Mouse (Mus musculus) mature B cell (primary cell): Measurements from ENCODE around the gene Mei4.

Experiments used
- in situ Hi-C: fragments of 300-500 bp; cut with MboI; formaldehyde crosslinking; loops from 2 replicates; pipeline ENCODE4 v1.14.3; 2019

Gene Mei4

DNA sequence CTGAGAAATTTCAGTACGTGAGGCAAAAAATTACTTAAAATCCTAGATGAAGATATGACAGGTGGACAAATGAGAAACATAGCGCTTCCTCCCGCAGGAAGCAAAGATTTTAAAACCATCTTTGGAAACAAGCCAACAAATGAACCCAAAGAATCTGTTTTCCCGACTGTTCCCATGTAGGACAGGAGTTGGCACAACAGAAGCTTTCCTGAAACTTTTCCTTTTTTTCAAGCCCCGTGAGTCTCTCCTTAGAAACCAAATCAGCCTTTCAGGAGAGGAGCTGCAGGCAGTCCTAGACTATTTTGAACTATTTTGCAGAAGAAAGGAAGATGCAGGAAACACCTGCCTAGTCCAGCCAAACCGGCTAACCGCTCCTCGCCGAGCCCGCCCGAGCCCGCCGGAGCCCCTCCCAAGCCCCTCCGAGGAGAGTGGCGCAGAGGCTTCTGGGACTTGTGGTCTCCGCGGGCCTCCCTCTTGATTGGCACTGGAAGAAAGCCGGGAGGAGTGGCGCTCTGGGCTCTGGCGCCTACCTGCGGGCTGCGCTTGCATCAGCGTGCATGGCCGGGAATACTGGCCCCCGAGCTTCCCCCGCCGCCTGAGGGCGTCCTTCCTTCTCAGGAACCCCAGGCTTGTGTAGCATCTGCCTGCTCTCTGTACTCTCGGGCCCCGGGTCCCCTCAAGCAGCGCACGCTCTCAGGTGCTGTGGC is at the start of gene Mei4:
Gene Mei4, plus strand, starts transcription at position 490 of the 707 bp plus-strand sequence.
- in situ Hi-C loops: no loop called here

DNA sequence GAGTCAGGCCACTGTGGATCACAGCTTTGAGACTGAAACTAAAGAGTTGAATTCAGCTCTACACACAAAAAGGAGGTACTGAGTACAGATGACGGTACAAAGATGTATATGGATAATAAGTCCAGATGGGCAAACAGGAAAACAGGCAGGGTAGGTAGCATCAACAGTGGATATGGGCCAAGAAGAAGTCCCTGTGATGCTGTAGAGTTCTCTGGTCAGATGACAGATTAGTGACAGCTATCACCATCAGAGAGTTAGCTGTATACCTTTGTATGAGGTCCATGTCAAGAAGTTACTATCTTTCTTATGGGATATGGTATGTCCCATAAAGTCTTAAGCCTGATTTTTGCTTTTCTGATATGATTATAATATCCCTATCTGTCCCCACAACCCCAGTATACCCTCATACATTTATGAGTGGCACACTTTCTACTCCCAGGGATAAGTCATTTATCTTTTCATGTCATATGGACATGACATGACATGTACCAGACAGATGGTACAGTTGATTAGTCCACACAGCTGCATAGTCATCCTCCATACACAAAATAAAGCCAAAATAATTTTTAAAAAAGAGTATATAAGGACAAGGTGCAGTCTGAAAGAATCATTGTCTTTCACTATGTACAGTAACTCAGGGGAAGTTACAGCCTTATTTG is 43.6 kb upstream of the Mei4 start:
- in situ Hi-C loops: no loop called here

DNA sequence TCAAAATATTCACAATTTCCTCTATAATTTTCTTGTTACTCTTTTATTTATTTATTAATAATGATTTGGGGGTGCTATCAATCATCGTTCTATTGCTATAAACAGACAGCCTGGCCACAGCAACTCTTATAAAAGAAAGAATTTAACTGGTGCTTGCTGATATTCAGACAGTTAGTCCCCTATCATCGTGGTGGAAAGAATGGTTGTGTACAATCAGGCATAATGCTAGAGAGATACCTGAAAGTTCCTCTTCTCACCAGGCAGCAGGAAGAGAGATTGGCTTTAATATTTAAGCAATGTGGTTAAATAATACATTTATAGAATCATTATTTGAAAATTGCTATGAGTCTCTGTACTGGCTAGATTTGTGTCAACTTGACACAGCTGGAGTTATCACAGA is 35.9 kb upstream of the Mei4 start:
- in situ Hi-C loops: no loop called here

DNA sequence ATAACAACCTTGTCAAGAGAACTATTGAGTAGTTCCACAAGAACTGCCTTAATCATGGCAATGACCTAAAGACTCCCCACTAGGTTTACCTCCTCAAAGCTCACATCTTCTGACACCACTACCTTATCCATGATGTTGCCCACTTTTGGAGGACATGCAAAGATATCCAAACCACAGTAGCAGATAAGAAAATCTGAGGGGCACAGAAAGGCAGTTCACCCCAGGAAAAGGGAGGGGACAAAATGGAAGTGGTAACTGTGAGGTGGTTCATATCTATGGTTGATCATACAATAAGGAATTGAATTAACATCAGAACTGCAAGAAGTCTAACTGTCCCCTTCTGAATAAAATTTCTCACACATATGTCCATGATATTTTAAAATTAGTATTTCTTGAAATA is 29.4 kb upstream of the Mei4 start:
- in situ Hi-C loops: no loop called here

DNA sequence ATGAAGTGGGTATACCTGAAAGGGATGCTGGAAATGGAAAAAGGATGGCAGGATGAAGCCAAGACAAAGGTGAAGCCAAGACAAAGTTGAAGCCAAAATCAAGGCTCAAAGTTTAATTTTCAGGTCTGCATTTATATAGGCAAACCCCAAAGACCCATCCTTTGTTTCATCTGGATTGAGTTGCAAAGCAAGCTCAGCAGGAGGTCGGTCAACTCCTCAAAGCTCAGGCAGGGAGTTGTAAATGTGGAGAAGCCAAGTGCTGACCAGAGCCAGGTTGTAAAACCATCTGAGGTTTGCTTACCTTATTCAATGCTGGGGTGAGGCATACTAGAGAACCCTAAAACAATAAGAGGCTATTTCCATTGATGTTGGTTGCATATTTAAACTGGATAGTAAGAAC is 4.6 kb upstream of the Mei4 start:
- in situ Hi-C loops: no loop called here

DNA sequence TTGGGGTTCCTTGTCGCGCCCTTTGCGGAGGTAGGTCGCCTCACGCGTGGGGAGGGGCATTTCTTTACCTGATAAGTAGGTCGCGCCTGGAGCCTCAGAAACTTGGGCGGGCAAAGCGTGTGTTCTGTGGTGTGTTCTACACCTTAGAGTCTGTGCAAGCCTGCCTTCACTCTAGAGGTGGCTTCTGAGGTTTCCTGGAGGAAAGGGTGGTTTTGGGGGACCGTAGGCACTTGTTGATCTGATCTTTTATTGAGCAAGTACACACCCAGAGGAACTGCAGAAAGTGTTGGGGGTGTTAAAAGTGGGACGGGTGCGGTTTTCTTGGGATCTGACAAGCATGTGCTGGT is 391 bp downstream of the Mei4 start:
- in situ Hi-C loops: no loop called here

DNA sequence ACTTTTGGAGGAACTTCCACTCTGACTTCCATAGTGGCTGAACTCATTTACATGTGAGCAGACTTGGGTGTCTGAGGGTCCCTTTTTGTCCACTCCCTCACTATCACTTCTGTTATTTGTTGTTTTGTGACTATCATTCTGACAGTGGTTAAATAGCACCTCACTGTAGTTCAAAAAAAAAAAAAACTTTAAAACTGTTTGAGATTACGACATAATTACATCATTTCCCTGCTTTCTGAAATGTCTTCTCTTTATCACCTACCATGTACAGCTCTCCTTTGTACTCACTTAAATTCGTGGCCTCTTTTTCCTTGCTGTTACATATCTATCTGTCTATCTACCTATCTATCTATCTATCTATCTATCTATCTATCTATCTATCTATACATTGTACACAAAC is 2.6 kb downstream of the Mei4 start:
- in situ Hi-C loops: no loop called here

DNA sequence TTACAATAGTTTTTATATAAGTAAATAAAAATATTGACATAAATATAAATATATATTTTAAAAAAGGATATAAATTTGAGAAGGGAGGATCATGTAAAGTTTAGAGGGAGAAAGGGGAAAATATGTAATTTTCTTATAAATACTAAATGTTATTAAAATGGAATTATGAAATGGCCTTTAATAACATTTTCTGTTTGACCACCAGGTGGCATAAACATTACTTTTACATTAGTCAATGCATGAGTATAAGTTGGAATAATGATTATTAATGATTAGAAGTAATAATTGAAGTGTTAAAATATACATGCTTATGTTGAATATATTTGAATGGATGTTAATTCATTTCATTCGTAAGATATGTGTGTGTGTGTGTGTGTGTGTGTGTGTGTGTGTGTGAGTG is 58.0 kb downstream of the Mei4 start:
- in situ Hi-C loops: no loop called here

DNA sequence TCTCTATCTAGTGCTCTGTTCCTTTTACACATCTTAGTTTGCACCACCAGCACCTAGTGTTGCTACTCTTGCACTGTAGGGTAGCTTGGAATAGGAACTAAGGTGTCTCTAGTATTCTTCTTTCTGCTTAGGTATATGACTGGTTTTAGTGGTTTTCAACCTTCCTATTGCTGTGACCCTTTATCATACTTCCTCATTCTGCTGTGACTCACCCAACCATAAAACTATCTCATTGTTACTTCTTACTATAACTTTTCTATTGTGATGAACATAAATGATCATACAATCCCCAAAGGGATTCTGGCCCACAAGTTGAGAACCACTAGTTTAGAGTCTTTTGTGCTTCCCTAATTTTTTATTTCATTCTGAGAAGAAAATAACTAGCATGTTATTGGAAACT is 61.3 kb downstream of the Mei4 start:
- in situ Hi-C loops: no loop called here

DNA sequence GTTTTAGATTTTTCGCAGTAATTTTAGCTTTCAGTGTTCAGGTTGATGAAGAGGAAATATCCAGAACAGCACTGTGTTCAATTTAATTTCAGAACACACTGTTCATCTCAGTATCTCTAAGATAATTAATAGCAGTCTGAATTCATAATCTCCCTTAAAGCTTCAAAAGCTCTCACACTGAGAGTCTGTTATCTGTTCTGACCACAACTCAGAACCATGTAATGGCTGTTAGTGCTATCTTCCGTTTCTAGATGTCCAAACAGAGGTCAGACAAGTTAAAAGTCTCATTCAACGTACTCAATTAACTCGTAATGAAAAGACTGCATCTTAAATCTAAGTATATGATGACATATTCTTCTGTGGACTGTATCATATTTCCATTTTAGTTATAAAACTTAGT is 77.1 kb downstream of the Mei4 start:
- in situ Hi-C loops: no loop called here

DNA sequence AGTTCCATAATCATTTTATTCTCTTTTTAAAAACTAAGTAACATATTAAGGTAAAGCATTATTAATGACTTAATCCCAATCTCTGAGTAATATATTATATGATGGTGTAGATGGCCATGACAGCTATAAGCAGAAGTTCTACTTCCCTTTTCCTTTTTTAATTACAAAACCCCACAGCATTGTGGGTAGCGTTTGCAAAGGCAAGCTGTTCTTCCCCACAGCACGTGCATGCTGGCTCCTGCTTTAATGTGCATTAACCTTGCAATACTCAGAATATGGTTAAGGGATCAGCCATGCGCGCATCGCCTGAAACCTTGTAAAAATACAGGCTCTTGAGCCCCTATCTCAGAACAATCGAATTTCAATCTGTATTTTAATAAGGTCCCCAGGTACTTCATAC is 82.2 kb downstream of the Mei4 start:
- in situ Hi-C loops: no loop called here

DNA sequence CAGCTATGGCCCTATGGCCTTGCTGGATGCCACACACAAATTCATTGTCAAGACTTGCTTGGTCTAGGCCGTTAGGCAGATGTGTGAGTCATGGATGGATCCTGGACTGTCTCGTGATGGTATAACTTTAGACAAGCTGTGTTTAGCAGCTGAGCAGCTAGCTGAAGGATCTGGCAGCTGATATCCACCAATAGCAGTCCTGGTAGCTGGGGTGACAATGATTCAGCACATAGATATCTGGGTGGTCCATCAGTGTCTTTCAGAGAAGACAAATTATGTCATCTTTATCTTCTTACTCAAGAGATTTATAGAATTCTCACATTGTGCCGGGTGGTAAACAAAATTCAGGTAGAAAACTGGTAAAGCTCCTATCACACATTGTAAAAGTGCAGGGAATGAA is 93.4 kb downstream of the Mei4 start:
- in situ Hi-C loops: no loop called here

DNA sequence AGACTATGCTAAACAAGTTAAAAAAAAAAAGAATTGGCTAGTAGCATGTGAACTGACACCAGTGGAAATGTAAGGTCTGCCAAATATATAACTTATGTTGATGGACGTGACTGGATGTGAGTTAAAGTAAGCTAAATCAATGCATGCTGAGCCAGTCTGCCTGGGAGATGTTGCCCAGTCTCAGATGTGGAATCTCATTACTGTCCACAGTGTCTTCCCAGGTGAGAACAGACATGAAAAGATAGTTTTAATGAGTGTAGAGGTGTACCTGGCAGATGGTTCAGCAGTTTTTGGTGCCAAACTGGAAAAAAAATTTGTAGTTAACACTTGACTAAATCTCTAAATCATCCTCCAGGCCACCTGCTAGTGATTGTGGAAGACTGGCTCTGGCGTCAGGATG is 94.4 kb downstream of the Mei4 start:
- in situ Hi-C loops: no loop called here

DNA sequence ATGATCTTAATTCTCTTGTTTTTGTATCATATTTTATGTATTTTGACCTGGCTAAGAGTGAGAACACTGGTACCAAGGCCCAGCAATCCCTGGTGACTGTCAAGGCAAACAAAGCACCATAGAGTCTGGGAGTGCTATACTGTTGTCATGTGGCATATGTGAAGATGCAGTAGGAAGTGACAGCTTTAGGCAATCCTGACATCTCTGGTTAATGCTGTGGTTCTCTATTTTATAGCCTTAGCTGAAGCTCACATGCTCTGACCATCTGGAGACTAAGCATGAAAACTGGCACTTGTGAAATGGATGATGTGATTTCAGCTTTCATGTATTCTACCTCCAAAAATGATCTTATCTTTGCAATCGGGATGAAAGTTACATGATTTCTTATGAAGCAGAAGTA is 103.3 kb downstream of the Mei4 start:
- in situ Hi-C loops: no loop called here

DNA sequence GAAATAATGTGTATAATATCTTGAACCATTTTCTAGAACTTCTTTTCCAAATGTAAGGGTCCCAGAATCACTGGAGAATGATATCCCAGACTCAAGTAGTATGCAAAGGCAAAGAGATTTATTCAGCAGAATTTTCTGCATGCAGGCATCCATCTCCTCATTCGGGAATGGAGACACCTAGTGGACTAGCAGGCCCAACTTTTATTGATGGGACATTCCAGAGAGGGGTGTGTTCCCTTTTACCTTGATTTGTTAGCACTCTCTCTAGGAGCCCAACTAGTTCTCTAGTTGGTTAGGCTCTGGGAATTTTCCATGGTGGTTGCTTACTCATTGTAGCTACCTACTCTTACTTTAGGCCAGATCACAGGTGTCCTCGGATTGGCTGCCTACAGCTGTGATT is 105.5 kb downstream of the Mei4 start:
- in situ Hi-C loops: no loop called here

DNA sequence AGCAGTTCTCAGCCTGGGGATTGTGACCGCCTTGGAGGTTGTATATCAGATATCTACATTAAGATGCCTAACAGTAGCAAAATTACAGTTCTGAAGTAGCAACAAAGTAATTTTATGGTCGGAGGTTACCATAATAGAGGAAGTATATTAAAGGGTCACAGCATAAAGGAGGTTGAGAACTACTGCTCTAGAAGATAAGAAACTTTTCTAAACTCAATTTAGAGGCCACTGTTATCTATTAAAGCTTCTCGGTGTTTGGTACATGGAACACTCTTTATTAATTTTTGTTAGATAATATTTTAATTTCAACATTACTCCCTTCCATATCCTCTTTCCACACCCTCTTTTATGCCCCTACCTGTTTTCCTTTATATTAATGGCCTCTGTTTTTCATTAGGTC is 119.0 kb downstream of the Mei4 start:
- in situ Hi-C loops: no loop called here

DNA sequence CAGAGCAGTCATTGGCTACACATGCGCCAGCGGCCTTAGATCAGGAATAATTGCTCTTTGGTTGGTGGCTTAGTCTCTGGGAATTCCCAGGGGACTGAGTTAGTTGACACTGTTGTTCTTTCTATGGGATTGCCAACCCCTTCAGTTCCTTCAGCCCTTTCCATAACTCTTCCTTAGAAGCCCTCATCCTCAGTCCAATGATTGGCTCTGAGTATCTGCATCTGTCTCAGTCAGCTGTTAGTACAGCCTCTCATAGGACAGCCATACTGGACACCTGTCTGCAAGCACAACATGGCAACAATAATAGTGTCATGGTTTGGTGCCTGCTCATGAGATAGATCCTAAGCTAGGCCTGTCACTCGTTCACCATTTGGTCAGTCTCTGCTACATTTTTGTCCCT is 149.5 kb downstream of the Mei4 start:
- in situ Hi-C loops: no loop called here

DNA sequence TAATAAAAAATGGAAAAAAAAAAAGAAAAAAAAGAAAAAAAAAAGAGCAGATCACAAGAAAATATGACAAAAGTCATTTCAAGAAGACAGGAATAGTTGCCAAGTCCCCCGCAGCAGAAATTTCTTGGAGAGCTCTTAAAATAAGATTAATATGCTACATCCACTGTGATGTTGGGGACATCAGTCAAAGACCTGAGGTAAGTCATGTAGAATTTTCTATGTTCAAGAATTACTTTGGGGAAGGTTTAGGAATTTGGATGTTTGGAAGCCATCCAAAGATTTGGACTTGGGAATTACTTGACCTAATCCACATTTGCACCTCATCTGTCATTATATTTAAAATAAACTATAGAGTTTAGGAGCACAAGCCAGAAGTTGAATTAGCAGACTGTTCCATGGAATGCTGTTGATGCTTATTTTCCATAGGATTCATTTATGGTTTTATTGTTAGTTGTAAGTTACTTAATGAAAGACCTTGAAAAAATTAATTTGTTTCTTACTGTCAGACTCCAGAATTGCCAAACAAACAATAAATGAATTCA is 179.1 kb downstream of the Mei4 start:
- in situ Hi-C loops: no loop called here

DNA sequence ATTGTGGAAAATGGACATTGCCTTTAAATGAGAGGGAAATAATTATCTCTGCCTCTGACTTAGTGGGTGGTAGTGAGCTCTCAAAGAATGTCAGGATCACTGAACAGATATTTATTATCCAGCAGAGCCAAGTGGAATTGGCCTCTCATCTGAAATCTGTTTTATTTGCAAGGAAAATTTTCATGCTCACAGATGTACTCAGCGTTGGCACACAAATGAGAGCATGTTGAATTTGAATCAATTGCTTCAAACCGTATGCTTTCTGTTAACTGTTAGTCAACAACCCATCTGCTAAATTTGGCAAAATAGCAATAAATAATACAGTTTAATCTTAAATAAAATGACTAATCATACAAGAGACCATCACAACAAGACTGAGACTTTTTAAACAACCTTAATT is 181.0 kb downstream of the Mei4 start:
- in situ Hi-C loops: no loop called here

DNA sequence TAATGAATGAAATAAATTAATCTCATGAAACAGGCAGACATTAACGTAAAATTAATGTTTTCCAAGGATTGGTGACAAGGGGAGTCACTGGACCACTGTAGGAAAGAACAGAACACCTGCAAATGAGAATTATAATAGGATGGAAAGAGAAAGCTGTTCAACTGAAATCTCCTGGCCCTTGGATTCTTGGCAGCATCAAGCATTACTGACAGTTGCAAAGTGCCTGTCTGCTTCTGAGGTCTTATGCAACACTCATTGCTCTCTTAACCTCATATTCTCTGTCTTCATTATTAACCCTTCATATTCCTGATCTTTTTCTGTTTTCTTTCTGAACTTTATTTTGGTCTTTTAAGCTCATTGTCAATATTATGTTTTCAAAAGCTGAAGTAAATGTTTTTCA is 210.4 kb downstream of the Mei4 start:
- in situ Hi-C loops: no loop called here

DNA sequence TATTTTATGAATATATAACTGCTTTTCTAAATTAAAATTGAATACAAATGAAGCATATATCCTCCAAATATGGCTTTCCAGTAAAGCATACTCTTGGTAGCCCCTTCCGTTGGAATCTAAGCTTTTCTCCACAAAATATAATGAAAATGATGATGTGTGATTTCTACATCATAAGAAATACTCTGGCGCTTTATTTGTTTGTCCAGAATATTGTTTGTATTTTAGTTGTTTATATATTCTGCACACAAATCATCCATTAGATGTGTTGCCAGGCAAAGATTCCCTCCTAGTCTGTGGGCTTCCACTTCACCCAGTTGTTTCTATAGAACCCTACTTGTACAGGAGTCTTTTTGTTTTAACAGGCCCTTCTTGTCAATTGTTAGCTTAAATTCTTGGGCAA is 211.8 kb downstream of the Mei4 start:
- in situ Hi-C loops: no loop called here

DNA sequence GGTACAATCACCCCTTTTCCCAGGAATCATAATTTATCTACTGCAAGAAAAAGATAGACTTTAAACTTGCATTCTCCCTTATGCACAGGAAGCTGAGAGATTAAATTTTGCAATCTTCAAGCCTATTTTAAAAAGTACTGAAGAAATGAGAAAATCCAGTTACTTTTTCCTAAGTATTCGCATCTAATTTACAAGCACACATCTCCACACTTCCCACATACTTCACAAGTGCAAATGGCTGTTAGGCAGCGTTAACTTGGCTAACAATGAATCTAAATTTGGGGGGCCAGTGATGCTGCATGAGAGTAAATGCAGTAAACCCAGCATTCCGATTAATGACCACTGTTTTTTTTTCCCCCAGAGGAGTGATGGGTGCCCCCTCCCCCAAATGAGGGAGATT is 232.9 kb downstream of the Mei4 start:
- in situ Hi-C loops: no loop called here

DNA sequence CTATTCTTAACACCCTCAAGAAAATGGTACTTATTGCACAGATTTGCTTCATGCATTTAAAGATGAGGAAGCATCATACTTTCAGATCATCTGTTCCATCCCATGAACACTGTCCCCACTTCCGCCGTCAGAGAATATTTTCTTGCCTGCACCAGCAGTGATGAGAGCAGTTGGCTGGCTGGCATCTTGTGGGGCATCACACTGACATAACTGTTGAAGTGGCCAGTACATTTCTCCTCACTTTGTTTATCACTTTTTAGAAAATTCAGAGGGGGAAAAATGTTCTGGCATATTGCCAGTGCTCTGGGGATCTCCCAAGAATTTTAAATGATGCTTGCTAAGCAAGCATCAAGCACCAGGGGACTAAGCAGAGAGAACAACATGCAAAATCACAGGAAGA is 251.4 kb downstream of the Mei4 start:
- in situ Hi-C loops: no loop called here

DNA sequence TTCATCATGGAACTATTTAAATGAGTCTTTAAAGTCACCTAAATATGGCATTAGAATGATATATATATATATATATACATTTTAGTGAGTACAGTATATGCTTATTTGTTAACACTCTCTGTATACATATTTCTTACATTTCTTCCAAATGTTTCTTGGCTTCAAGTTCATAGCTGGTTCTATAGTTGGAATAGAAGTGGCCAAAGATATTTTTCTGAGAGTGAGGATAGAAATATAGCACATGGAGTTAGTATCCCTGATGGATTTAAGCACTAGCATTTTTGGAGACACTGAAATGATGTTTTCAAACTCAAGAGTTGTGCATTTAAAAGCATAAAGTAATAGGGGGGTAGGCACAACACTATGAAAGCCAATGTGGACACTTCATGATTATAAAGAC is 272.6 kb downstream of the Mei4 start:
- in situ Hi-C loops: no loop called here
